Mouse (Mus musculus): Measurements from ENCODE around the gene Olfr222.

The Olfr222 gene

GRCm38 (mm10) chr11:59540123-59540522, 35.9 kb downstream of the Olfr222 start:
- DNase-seq, result no peak

GRCm38 (mm10) chr11:59538387-59538786, 37.6 kb downstream of the Olfr222 start:
- peak; percentile 73 for DNase-seq

GRCm38 (mm10) chr11:59537218-59538130, 38.6 kb downstream of the Olfr222 start:
- no peak for DNase-seq

GRCm38 (mm10) chr11:59531562-59531961, 44.5 kb downstream of the Olfr222 start:
- no peak for DNase-seq

GRCm38 (mm10) chr11:59530870-59531535, 45.0 kb downstream of the Olfr222 start:
- peak; percentile 20 for DNase-seq

GRCm38 (mm10) chr11:59530221-59530620, 45.8 kb downstream of the Olfr222 start:
- DNase-seq, result no peak

- peak; percentile 40 for DNase-seq
Observed at GRCm38 (mm10) chr11:59526472-59527080, 49.5 kb downstream of the Olfr222 start, which contains the start of gene Zkscan17. Gene Zkscan17 (minus strand): TSS chr11:59526751.

- peak; percentile 85 for DNase-seq
Observed at GRCm38 (mm10) chr11:59525237-59525636, 50.8 kb downstream of the Olfr222 start.

GRCm38 (mm10) chr11:59524150-59524549, 51.9 kb downstream of the Olfr222 start:
- DNase-seq, result no peak
